Mouse (Mus musculus): ENCODE measurements around the gene Tbx3. TPM values are rescaled to one million over a fixed set of nuclear protein-coding genes. Genes with fewer than 3 reads are reported as not detected.

Tbx3 gene
- polyA plus RNA-seq, 1 experiment, result 3.7 TPM

- Histone ChIP-seq H3K4me3 (ENCODE audit: insufficient read depth, low read depth, low read length) (peak overlapping the region; percentile 60), H3K4me1 (ENCODE audit: control insufficient read depth, insufficient read depth, insufficient read length, low read length) (no peaks in the 10 kb centered on the region), H3K27ac (replicated peaks; ENCODE audit: low read depth, low read length) (peak overlapping the region; percentile 84)
Observed at GRCm38 (mm10) chr5:119669741-119670565, 516 bp upstream of the Tbx3 start.

- Histone ChIP-seq H3K27ac (replicated peaks; ENCODE audit: low read depth, low read length) (peak overlapping the region; percentile 95), H3K4me1 (ENCODE audit: control insufficient read depth, insufficient read depth, insufficient read length, low read length) (no peaks in the 10 kb centered on the region), H3K4me3 (ENCODE audit: insufficient read depth, low read depth, low read length) (peak overlapping the region; percentile 95)
Observed at GRCm38 (mm10) chr5:119671124-119671801, 794 bp downstream of the Tbx3 start.

GRCm38 (mm10) chr5:119671965-119672347, 1.5 kb downstream of the Tbx3 start:
- Histone ChIP-seq H3K4me3 (ENCODE audit: insufficient read depth, low read depth, low read length) (peak overlapping the region; percentile 95), H3K27ac (replicated peaks; ENCODE audit: low read depth, low read length) (peak overlapping the region; percentile 95), H3K4me1 (ENCODE audit: control insufficient read depth, insufficient read depth, insufficient read length, low read length) (no peaks in the 10 kb centered on the region)

- Histone ChIP-seq H3K4me3 (ENCODE audit: insufficient read depth, low read depth, low read length) (peak overlapping the region; percentile 95), H3K4me1 (ENCODE audit: control insufficient read depth, insufficient read depth, insufficient read length, low read length) (no peaks in the 10 kb centered on the region), H3K27ac (replicated peaks; ENCODE audit: low read depth, low read length) (peak overlapping the region; percentile 95)
Observed at GRCm38 (mm10) chr5:119672348-119672983, 2.0 kb downstream of the Tbx3 start.

DNA sequence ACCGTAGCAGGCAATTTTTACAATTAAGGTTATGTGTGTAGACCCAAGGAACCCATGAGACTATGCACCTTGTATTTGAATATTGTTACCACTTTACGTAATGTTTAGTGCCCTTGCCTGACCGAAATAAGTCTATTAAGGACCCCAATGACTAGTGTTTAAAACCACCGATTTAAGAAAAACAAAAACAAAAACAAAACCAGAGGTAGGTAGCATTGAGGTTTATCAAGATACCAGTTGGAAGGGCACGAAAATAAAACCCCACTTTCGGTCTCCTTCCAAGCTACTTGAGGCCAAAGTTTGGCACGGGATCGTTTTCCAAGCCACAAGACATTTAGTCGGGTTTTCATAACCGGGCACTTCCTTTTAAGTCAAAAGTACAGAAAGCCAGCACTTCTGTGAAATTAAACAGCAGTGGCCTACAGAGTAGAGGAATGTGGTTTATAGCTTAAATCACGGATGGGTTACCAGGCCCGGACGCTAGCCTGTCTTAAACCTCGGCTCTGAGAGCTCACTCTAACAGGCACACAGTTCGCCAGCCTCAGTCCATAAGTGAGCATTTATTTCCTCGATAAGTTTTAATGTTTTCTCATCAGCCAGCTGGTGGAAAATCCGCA, 2.6 kb downstream of the Tbx3 start:
- no peaks in the 10 kb centered on the region for H3K4me1 ChIP-seq (ENCODE audit: control insufficient read depth, insufficient read depth, insufficient read length, low read length)
- peak overlapping the region; percentile 95 for H3K27ac ChIP-seq (replicated peaks; ENCODE audit: low read depth, low read length)
- H3K4me3 ChIP-seq (ENCODE audit: insufficient read depth, low read depth, low read length), result peak overlapping the region; percentile 95

- Histone ChIP-seq H3K4me1 (ENCODE audit: control insufficient read depth, insufficient read depth, insufficient read length, low read length) (peaks cover 2% of the 10 kb centered on the region; the same call in 1 of the 2 replicates), H3K27ac (replicated peaks; ENCODE audit: low read depth, low read length) (peak overlapping the region; percentile 28; the same call in 1 of the 2 replicates), H3K4me3 (ENCODE audit: insufficient read depth, low read depth, low read length) (peak overlapping the region; percentile 64)
Observed at GRCm38 (mm10) chr5:119673716-119674605, 3.5 kb downstream of the Tbx3 start.

DNA sequence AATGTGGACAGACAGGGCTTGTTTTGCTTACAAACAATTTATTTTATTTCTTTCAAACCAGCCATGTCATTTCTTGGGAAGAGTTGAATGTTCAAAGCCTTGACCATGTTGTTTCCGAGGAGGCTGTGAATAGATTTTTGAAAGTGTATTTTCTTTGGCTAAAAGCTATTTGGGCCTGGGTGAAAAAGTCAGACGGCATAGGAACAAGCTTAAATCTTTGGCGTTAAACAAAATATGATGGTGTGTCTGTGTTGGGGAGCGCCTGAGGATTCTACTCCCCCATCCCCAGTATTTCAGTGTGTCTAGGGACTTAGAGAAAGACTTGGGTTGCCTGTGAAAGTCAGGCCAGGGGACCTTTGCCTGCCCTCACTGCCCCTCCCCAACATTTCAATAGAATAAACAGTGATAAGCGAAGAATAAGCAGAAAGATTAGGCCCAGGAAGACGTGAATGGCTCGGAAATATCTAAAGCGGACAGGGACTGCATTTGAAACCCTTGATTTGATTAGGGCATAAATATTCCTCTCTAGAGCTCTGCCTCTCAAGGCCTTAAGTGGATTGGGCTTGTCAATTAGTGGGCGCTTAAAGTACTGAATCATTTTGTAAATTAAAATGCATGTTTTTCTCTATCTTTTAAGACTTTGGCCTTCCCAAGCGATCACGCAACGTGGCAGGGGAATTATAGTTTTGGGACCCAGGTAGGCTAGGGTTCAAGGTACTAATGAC, 4.3 kb downstream of the Tbx3 start:
- H3K4me3 ChIP-seq (ENCODE audit: insufficient read depth, low read depth, low read length), result peak overlapping the region; percentile 64
- no peak overlapping the region; the same call in 1 of the 2 replicates for H3K27ac ChIP-seq (replicated peaks; ENCODE audit: low read depth, low read length)
- H3K4me1 ChIP-seq (ENCODE audit: control insufficient read depth, insufficient read depth, insufficient read length, low read length), result peaks cover 3% of the 10 kb centered on the region; the same call in 1 of the 2 replicates

GRCm38 (mm10) chr5:119676245-119676644, 5.8 kb downstream of the Tbx3 start:
- Histone ChIP-seq H3K27ac (replicated peaks; ENCODE audit: low read depth, low read length) (no peak overlapping the region), H3K4me3 (ENCODE audit: insufficient read depth, low read depth, low read length) (peak overlapping the region; percentile 31), H3K4me1 (ENCODE audit: control insufficient read depth, insufficient read depth, insufficient read length, low read length) (peaks cover 4% of the 10 kb centered on the region; the same call in 1 of the 2 replicates)

GRCm38 (mm10) chr5:119678516-119678915, 8.0 kb downstream of the Tbx3 start:
- no peak overlapping the region for H3K4me3 ChIP-seq (ENCODE audit: insufficient read depth, low read depth, low read length)
- peaks cover 4% of the 10 kb centered on the region; the same call in 1 of the 2 replicates for H3K4me1 ChIP-seq (ENCODE audit: control insufficient read depth, insufficient read depth, insufficient read length, low read length)
- no peak overlapping the region for H3K27ac ChIP-seq (replicated peaks; ENCODE audit: low read depth, low read length)

- H3K4me1 ChIP-seq (ENCODE audit: control insufficient read depth, insufficient read depth, insufficient read length, low read length), result peaks cover 4% of the 10 kb centered on the region; the same call in 1 of the 2 replicates
- H3K4me3 ChIP-seq (ENCODE audit: insufficient read depth, low read depth, low read length), result no peak overlapping the region
- no peak overlapping the region for H3K27ac ChIP-seq (replicated peaks; ENCODE audit: low read depth, low read length)
Observed at GRCm38 (mm10) chr5:119679084-119679483, 8.6 kb downstream of the Tbx3 start.

DNA sequence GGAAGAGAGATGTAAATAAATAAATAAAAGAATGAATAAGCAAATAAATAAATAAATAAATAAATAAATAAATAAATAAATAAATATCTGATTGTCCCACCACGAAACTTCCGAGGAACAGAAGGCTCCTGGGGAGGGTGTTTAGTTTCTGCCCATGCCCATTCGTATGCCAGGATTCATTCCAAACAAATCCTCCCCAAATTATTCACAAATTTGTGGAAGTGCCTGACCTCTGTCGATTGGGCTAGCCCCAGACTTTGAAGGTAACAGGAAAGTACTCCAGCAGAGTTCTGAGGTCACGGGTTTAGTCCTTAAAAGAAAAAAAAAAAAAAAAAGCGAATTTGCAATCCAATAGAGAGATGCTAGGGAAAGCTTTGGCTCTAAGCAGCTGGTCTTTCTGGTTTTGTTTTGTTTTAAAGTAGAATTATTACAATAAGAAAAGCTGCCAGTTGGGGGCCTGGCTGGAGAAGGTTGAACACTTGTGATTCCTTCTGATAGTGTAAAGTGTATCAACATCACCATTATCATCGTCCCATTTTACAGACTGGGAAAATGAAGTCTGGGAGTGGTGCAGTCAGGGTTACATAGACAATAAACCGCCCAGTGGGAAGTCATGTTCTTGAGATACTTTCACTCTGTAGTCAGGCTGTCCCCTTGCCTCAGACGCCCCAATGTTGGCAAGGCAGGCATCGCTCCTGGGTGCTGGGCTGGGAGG, 9.3 kb downstream of the Tbx3 start:
- H3K4me3 ChIP-seq (ENCODE audit: insufficient read depth, low read depth, low read length), result no peak overlapping the region
- H3K4me1 ChIP-seq (ENCODE audit: control insufficient read depth, insufficient read depth, insufficient read length, low read length), result peaks cover 4% of the 10 kb centered on the region; the same call in 1 of the 2 replicates
- H3K27ac ChIP-seq (replicated peaks; ENCODE audit: low read depth, low read length), result no peak overlapping the region

DNA sequence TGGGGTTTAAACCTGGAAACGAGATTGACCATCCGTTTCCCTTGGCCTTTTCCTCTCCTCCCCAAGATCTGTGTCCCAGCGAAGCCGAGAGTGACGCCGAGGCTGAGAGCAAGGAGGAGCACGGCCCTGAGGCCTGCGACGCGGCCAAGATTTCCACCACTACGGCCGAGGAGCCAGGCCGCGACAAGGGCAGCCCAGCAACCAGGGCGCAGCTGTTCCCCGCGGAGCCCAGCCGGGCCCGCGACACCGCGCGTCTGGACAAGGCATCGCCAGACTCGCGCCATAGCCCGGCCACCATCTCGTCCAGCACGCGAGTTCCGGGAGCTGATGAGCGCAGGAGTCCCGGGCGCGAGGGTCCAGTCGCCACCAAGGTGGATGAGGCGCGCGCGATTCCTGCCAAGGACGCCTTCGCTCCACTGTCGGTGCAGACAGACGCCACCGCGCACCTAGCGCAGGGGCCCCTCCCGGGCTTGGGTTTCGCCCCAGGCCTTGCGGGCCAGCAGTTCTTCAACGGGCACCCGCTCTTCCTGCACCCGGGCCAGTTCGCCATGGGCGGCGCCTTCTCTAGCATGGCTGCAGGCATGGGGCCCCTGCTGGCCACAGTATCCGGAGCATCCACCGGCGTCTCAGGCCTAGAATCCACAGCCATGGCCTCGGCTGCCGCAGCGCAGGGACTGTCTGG, 10.0 kb downstream of the Tbx3 start:
- H3K27ac ChIP-seq (replicated peaks; ENCODE audit: low read depth, low read length), result no peak overlapping the region

More for the DNA sequence above, 10.0 kb downstream of the Tbx3 start:
- Histone ChIP-seq H3K4me1 (ENCODE audit: control insufficient read depth, insufficient read depth, insufficient read length, low read length) (peaks cover 4% of the 10 kb centered on the region; the same call in 1 of the 2 replicates), H3K4me3 (ENCODE audit: insufficient read depth, low read depth, low read length) (no peak overlapping the region)

All from brown adipose tissue, adult 24 weeks (tissue).